Mouse (Mus musculus) cerebellum, postnatal 25 days (tissue): ENCODE measurements around the gene Gm4869.
A peak's percentile ranks its signal among the peaks of the same experiment; 100 is the strongest.

Experiments used
- DNase-seq, 2 experiments: peaks; one replicate each; pipeline ENCODE4 v3.0.0; 2021; ENCODE audit warnings: mixed read lengths in 2 of 2

The Gm4869 gene

DNA sequence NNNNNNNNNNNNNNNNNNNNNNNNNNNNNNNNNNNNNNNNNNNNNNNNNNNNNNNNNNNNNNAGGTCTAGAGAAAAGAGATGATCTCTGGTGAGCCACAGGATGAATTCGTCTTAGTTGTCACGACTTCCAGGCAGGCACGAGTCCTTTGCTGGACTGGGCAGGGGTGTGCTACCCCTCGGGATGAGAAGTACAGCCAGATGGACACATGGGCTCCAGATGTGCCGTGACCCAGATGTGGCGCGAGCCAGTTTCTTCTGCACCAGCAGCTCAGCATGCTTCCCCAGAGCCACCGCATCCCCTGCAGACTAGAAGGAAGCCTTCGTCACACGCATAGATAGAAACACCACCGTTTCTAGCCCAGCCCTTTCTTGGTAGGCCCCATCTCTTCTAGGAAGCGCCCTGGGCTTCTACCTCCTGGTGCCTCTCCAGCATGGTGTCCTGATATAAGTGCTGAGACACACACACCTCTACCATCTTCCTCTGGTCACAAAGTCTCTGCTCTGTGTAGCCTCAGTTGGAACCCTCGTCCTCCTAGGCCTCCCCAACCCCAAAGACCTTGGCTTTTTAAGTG lies 92.8 kb downstream of the Gm4869 start:
- no peak for DNase-seq

DNA sequence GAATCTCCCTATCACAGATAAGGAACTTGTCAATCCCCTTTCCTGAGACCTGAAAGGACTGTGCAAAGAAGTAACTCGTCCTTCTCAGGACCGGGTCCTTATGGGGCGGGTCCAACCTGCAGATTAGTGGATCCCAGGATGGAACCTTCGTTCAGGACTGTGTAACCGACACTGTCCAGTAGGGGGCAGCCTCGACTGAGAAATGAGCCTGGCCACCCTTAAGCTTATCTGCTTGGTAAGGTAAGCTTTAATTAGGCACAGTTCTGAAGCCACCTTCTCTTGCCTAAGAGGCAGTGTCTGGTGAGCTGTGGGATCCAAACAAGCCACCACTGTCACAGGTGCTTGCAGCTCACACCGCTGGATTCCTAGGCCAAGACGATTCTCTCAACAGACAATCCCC lies 94.7 kb downstream of the Gm4869 start:
- DNase-seq, result peak; percentile 87 to 89

DNA sequence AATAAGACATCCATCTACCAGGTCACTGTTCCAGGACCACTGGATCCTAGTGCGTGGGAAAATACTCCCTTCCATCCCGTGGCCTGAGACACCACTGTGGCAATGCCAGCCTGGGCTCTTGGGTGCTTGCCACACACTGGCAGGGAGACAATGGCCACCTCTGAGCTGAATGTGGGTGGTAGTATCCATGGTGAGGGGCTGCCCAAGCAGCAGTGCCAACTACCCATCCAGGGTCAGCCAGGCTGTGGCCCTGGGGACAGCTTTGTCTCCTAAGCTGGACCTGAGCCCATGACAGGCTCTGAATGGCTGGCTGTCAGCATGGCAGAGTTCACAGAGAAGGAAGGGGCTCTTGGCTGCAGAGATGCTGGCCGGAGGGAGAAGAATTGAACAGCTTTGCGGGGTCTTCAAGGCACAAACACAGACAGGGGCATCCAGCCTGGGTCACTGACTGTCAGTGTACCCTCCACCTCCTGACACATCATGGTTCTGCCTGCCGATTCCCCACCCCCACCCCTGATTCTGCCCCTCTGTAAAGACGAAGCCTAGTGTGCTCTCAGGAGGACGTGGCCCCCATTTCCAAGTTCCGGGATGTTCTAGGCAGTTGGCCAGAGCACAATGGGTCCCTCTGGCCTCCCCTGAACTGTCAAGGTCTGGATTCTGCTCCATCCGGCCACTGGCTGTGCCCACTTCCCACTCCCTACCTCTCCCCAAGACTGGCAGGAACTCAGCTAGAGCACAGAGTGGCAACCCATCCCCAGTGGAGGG lies 97.5 kb downstream of the Gm4869 start:
- DNase-seq, result peak; percentile 33 to 60
